Mouse (Mus musculus) hindbrain, postnatal 0 days (tissue): ENCODE results near the gene Adamts13. TPM values are rescaled to one million over a fixed set of nuclear protein-coding genes. Genes with fewer than 3 reads are reported as not detected.

Experiments
- ATAC-seq: fragments of 200-750 bp; cut with Nextera tagmentation; 2 replicates; pipeline ENCODE4 v1.8.0; 2017; ENCODE audit warnings: mild to moderate bottlenecking, moderate TSS enrichment, moderate library complexity
- DNase-seq: peaks from one replicate; pipeline ENCODE4 v3.0.0-alpha.2; 2015; ENCODE audit warnings: low spot score
- H3K27ac ChIP-seq: fragments of 300-500 bp; sonication (generic); 2 replicates; pipeline ENCODE4 v1.5.1; 2014; ENCODE audit warnings: mild to moderate bottlenecking
- H3K27me3 ChIP-seq: fragments of 300-500 bp; sonication (generic); 2 replicates; pipeline ENCODE4 v1.6.1; 2014; ENCODE audit warnings: low read length, mixed read lengths; ENCODE audit not compliant: insufficient read depth
- H3K36me3 ChIP-seq: fragments of 300-500 bp; sonication (generic); 2 replicates; pipeline ENCODE4 v1.6.1; 2014; ENCODE audit warnings: low read length, mixed read lengths; ENCODE audit not compliant: insufficient read depth
- H3K4me1 ChIP-seq: fragments of 300-500 bp; sonication (generic); 2 replicates; pipeline ENCODE4 v1.6.1; 2014; ENCODE audit warnings: antibody characterized with exemption, low read length, mixed read lengths; ENCODE audit not compliant: insufficient read depth
- H3K4me2 ChIP-seq: fragments of 300-500 bp; sonication (generic); 2 replicates; pipeline ENCODE4 v1.6.1; 2014; ENCODE audit warnings: low read depth, mild to moderate bottlenecking, low read length, moderate library complexity, mixed read lengths
- H3K4me3 ChIP-seq: fragments of 300-500 bp; sonication (generic); 2 replicates; pipeline ENCODE4 v1.5.1; 2014; ENCODE audit warnings: low read length
- H3K9ac ChIP-seq: fragments of 300-500 bp; sonication (generic); replicated peaks from 2 replicates; pipeline ENCODE4 v1.6.1; 2014; ENCODE audit warnings: mild to moderate bottlenecking, low read length, moderate library complexity, mixed read lengths
- H3K9me3 ChIP-seq: fragments of 300-500 bp; sonication (generic); 2 replicates; pipeline ENCODE4 v1.6.1; 2016; ENCODE audit warnings: low read length, mixed read lengths
- CTCF ChIP-seq: IDR thresholded peaks from 2 replicates; pipeline ENCODE4 v1.5.1; 2016; ENCODE audit warnings: antibody characterized with exemption, control low read depth, low read depth
- WGBS: fragments of 180-500 bp; shearing (Covaris S2); extraction: QIAGEN DNeasy Blood & Tissue Kit; methylation state at CpG from one replicate; pipeline ENCODE4 v1.1.7; 2014; 5-methylcytosine and 5-hydroxymethylcytosine counted together
- polyA plus RNA-seq: library from polyadenylated mRNA; unstranded; fragments of >200 nt; fragmentation: Nextera tagmentation; extraction: Ambion mirVana; gene quantifications from 2 replicates; pipeline ENCODE4 v1.2.1, GENCODE M21; 2015
- total RNA-seq: library from RNA; depleted of rRNA; stranded (reverse); fragments of >200 nt; gene quantifications from 2 replicates; pipeline ENCODE4 v1.2.3, GENCODE M21; 2014; rRNA removed

Adamts13 gene
- total and polyA plus RNA-seq, 2 experiments from 2014 or later = not detected

DNA sequence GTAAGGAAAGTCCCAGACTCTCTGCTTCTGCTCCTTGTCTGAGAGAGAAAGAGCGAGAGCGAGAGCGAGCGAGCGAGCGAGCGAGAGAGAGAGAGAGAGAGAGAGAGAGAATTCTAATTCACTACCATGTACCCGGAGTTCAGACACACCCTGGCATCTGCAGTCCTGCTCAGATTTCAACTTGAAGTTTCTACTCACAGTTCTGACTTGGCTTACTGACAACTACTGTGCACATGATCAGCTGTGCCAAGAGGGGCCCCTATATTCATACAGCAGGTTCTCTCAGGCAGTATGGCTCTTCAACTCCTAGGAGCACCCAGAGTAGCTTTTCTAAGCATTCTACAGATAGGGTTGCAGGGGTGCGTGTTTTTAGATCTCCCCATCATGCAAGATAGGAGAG, 86.0 kb downstream of the Adamts13 start:
- ATAC-seq (no peak), DNase-seq (no peak)
- WGBS = 80% methylated on average over 9 of the region's 9 CpGs

More for the DNA sequence above, 86.0 kb downstream of the Adamts13 start:
- Histone ChIP-seq H3K27me3 (no peaks in the 10 kb centered on the region), H3K9ac (no peak overlapping the region), H3K36me3 (no peaks in the 10 kb centered on the region), H3K27ac (no peak overlapping the region), H3K4me1 (0 out of 2 replicates have a peak, but pooled peaks cover 5% of the 10 kb centered on the region), H3K4me3 (no peak overlapping the region), H3K9me3 (no peaks in the 10 kb centered on the region), H3K4me2 (no peak overlapping the region)
- no peak for TF ChIP-seq CTCF

Other genes with a start within 250 kb of the Adamts13 start
- gene Abo, start 108.4 kb upstream of the Adamts13 start, total RNA-seq = 0.86 TPM in 1 of 2 replicates, not detected in the other
- gene Abo, start 108.4 kb upstream of the Adamts13 start, polyA plus RNA-seq = not detected in 2 replicates
- 13.9 and 16.5 TPM in 2 replicates for gene Surf6, start 70.5 kb upstream of the Adamts13 start, total RNA-seq
- gene Surf6, start 70.5 kb upstream of the Adamts13 start, polyA plus RNA-seq = 20.5 and 22.3 TPM in 2 replicates
- gene Med22, start 62.7 kb upstream of the Adamts13 start, total RNA-seq = 116 and 122 TPM in 2 replicates
- 125 and 141 TPM in 2 replicates for gene Med22, start 62.7 kb upstream of the Adamts13 start, polyA plus RNA-seq
- 863 and 1,008 TPM in 2 replicates for gene Rpl7a, start 62.7 kb upstream of the Adamts13 start, total RNA-seq
- 446 and 467 TPM in 2 replicates for gene Rpl7a, start 62.7 kb upstream of the Adamts13 start, polyA plus RNA-seq
- gene Surf2, start 57.0 kb upstream of the Adamts13 start, total RNA-seq = 16.3 and 24.4 TPM in 2 replicates
- gene Surf2, start 57.0 kb upstream of the Adamts13 start, polyA plus RNA-seq = 50.4 and 54.6 TPM in 2 replicates
- gene Surf1, start 56.9 kb upstream of the Adamts13 start, total RNA-seq = 63.1 and 63.4 TPM in 2 replicates
- gene Surf1, start 56.9 kb upstream of the Adamts13 start, polyA plus RNA-seq = 112 and 117 TPM in 2 replicates
- 126 TPM in 2 replicates for gene Surf4, start 39.5 kb upstream of the Adamts13 start, total RNA-seq
- 97.8 and 107 TPM in 2 replicates for gene Surf4, start 39.5 kb upstream of the Adamts13 start, polyA plus RNA-seq
- gene Stkld1, start 39.4 kb upstream of the Adamts13 start, total RNA-seq = not detected in 2 replicates
- 0.23 and 0.33 TPM in 2 replicates for gene Stkld1, start 39.4 kb upstream of the Adamts13 start, polyA plus RNA-seq
- 35.3 and 38.0 TPM in 2 replicates for gene Rexo4, start 9.0 kb upstream of the Adamts13 start, total RNA-seq
- gene Rexo4, start 9.0 kb upstream of the Adamts13 start, polyA plus RNA-seq = 25.0 and 26.3 TPM in 2 replicates
- gene Cacfd1, start 36.5 kb downstream of the Adamts13 start, total RNA-seq = 50.1 and 50.4 TPM in 2 replicates
- 89.1 and 90.6 TPM in 2 replicates for gene Cacfd1, start 36.5 kb downstream of the Adamts13 start, polyA plus RNA-seq
- gene Slc2a6, start 54.6 kb downstream of the Adamts13 start, total RNA-seq = 29.2 and 30.9 TPM in 2 replicates
- gene Slc2a6, start 54.6 kb downstream of the Adamts13 start, polyA plus RNA-seq = 16.7 and 19.2 TPM in 2 replicates
- gene Mymk, start 98.8 kb downstream of the Adamts13 start, total RNA-seq = not detected in 2 replicates
- gene Mymk, start 98.8 kb downstream of the Adamts13 start, polyA plus RNA-seq = 0.19 and 0.30 TPM in 2 replicates
- 8.7 and 9.9 TPM in 2 replicates for gene Adamtsl2, start 106.0 kb downstream of the Adamts13 start, total RNA-seq
- gene Adamtsl2, start 106.0 kb downstream of the Adamts13 start, polyA plus RNA-seq = 4.4 and 5.3 TPM in 2 replicates
- gene Fam163b, start 169.1 kb downstream of the Adamts13 start, total RNA-seq = 7.1 and 8.5 TPM in 2 replicates
- gene Fam163b, start 169.1 kb downstream of the Adamts13 start, polyA plus RNA-seq = 9.6 and 10.3 TPM in 2 replicates
- 14.0 and 16.5 TPM in 2 replicates for gene Dbh, start 191.8 kb downstream of the Adamts13 start, total RNA-seq
- 9.3 and 11.2 TPM in 2 replicates for gene Dbh, start 191.8 kb downstream of the Adamts13 start, polyA plus RNA-seq